Mouse (Mus musculus) ovary, postnatal 14 days (tissue): ENCODE data around the gene Ebf3.

Experiments
- DNase-seq: peaks from one replicate; pipeline ENCODE4 v3.0.0; 2022; ENCODE audit warnings: low spot score

The Ebf3 gene

DNA sequence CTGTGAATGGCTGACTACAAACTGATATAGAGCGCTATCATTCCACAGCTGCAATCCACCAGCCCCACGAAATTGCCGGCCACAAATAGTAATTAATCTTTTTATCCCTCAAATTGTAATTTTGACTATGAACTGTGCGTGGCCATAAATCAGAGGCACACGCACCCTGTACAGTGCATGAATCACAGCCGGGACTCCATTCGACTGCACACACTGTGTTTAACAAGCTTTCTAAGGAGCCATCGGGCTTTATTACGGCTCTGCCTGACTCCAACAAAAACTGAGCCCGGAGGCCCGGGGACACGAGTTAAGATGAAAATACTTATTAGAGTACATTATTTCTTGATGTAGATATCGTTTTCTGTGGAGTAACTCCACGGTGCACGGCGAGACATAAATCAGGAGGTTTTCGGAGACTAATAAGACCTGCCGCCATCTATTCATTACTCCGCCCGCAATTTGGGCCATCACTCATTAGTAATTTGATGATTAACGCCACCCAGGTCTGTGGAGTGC lies 107.4 kb downstream of the Ebf3 start:
- DNase-seq: no peak

DNA sequence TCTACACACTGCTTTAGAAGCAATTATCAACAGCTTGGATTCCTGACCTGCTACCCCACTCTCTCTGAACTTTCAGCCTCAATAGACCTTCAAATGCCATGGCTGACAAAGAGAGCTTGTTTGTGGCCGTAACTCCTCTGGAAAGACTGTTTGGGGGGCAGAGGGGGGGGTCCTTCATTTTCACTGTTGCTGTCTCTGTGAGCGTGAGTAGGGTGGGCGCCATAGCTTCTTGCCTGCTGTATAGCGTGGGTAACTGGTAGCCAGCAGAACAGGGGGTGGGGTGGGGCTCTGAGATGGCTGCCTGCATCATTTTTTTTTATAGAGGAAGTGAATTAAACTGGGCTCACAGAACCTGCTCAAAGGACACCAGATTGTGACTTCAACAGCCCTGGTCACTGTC lies 114.7 kb downstream of the Ebf3 start:
- no peak for DNase-seq

- DNase-seq: no peak
Measured at GRCm38 (mm10) chr7:137198921-137199320, 115.3 kb downstream of the Ebf3 start.

GRCm38 (mm10) chr7:137197118-137198030 lies 116.9 kb downstream of the Ebf3 start:
- DNase-seq: no peak

- DNase-seq: no peak
Measured at GRCm38 (mm10) chr7:137196536-137196935, 117.7 kb downstream of the Ebf3 start.

GRCm38 (mm10) chr7:137192776-137193278 lies 121.4 kb downstream of the Ebf3 start:
- DNase-seq: no peak

DNA sequence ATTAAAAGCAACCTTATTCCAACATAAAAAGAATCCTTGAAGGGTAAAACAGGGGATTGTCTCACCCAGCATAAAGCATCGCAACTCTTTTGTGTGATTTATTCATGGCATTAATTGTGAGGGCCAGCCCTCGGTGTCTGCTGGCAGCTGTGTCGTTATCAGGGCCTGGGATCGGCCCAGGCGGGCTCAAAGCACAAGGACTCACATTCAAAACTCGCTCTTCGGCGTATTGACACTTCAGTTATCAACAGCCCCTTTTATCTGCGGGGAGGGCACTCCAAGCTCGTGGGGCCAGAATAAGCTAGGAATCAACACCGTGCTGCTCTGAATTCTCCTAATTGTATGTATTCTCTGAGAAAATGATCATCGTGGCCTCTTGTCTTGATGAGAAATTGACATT lies 122.4 kb downstream of the Ebf3 start:
- no peak for DNase-seq

DNA sequence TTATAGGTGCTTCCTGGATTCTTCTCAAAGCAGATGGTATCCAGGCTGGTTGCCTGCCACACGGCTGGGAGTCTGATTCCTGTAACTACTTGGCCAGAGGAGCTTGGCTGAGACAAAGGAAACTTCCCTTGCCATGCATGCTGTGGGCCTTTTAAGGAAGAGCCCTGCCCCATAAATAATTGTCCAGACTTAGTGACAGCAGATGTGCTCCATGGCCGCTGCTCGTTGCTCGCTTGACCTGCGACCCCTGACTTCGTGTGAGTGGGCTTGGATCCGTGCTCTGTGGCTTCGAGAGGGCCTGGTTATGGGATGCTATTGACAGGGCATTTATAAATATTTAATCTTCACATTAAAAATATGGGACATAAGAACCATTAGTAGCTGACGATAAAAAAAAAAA lies 142.0 kb downstream of the Ebf3 start:
- no peak for DNase-seq

DNA sequence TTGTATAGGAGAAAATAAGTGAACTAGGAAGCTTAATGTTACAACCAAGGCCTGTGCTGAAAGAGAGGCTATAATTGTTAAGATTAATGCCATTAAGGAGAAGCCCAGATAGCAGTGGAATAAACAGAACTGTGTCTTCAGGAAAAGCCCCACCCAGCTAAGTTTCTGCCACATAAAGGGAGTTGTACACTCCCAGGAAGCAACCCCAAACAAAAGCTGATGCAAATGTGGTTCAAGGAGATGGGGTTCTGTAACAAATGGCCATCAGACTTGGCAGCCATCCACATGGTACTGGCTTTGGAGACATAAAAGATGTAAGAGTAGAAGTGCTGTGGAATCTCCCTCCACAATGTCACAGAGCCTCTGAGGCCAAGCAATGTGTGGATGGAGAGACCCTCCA lies 155.2 kb downstream of the Ebf3 start:
- DNase-seq: no peak

DNA sequence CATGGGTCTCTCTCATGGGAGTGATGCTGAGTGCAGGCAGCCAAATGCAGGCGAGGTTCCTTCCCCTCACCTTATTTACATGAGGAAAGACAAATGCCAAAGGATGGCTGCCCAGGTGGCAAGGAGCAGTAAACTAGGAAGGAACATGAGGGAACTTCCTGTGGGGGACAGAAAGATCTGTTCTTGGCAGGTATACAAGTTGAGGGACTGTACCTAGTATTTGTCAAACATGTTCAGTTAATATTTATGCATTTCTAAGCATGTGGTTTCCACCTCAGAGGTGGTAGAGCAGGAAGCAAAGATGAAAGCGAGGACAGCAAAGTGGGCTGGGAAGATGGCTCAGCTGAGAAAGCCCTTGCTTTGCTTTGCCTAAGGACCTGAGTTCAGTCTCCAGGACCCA lies 159.6 kb downstream of the Ebf3 start:
- no peak for DNase-seq

DNA sequence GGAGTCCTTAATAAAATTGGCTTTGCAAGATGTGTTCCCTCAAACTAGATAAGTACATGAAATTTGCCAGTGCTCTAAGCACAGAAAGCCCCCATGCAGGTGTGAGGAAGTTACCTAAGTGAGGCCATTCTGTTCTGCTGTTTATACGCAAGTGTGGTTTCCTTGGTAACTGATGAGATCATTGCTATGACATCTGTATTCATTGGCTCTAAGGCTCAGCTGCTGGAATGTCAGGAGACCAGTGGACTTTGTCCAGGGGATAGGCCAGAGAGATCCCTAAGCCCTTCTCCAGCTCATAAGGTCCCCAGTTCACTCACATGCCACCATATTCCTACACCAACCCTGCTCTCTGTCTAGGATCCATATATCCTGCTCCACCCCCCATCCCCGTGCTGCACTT lies 162.4 kb downstream of the Ebf3 start:
- DNase-seq: no peak

GRCm38 (mm10) chr7:137147101-137147500 lies 167.1 kb downstream of the Ebf3 start:
- no peak for DNase-seq
